Mouse (Mus musculus): ENCODE results near the gene Dusp15. TPM values are rescaled to one million over a fixed set of nuclear protein-coding genes. Genes with fewer than 3 reads are reported as not detected.

The Dusp15 gene
- total and polyA plus RNA-seq, 2 experiments, result not detected

DNA sequence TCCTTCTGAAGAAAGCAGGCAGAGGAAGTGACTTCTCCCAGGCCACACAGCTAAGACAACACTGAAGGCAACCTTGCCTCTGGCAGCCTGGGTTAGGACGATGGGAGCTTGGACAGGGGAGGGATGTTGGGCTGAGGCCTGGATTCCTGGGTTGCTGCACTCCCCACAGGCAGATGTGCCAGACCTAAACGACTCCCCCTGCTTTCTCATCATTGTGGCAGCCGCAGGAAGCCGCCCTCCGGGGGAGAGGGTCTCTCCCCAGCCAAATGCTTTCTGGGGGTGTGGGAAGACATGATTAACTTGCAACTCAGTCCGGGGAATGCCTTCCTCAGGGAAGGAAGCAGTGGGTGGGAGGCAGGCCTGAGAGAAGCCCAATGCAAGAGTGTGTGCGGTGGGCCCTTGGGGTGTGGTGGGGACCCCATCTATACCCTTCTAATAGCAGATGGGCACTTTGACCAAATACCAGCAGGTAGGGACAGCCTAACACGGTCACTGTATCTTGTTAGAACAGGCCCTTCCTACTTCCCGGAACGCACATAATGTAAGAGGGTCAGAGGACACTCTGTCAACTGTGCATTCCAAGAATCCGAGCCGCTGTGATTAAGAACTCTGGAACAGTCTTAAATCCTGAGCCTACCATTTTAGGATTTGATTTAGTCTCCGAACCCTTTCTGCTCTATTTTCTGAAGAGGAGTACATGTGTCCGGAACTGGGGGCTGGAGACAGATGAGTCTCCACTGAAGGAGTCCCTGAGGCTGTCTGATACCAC is 23.1 kb downstream of the Dusp15 start:
- Histone ChIP-seq H3K4me1 (ENCODE audit: control insufficient read depth, insufficient read depth, low read length) (peaks cover 3% of the 10 kb centered on the region; the same call in 1 of the 2 replicates), H3K27ac (replicated peaks; ENCODE audit: insufficient read depth, low read depth, low read length) (peak overlapping the region; percentile 45), H3K27me3 (ENCODE audit: control insufficient read depth, insufficient read depth, low read length) (no peaks in the 10 kb centered on the region), H3K79me2 (ENCODE audit: control insufficient read depth, insufficient read depth, low read length) (no peaks in the 10 kb centered on the region), H3K4me3 (ENCODE audit: insufficient read depth, low read depth, low read length) (no peak overlapping the region), H3K9ac (ENCODE audit: low read depth, low read length) (no peak overlapping the region), H3K36me3 (ENCODE audit: control insufficient read depth, insufficient read depth, low read length) (no peaks in the 10 kb centered on the region)
- TF ChIP-seq CTCF (IDR thresholded peaks at IDR 0.05; ENCODE audit: low read depth, low read length) (no peak), POLR2A (IDR thresholded peaks at IDR 0.05; ENCODE audit: extremely low read depth, insufficient read depth, low read length) (no peak)
- 62% methylated on average over 14 of the region's 14 CpGs for WGBS
- peak; percentile 7 for DNase-seq (ENCODE audit: extremely low read depth, low read depth, low spot score)

DNA sequence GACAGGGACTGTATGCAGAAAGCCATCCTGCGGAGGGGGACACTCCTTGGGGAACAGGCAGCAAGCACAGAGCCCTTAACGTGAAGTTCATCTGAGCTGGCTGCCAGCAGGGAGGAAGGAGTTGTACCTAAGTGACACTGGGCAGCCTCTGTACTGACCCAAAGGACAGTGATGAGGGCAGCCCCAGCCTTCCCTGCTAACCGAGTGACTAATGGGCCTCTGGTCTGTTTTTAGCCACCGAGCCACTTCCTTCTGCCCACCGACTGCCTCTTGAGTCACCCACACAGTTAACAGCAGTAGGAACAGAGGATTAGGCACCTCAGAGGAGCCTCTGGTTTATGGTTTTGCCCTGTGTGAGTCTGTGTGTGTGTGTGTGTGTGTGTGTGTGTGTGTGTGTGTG is 24.1 kb downstream of the Dusp15 start:
- Histone ChIP-seq H3K36me3 (ENCODE audit: control insufficient read depth, insufficient read depth, low read length) (no peaks in the 10 kb centered on the region), H3K79me2 (ENCODE audit: control insufficient read depth, insufficient read depth, low read length) (no peaks in the 10 kb centered on the region), H3K27me3 (ENCODE audit: control insufficient read depth, insufficient read depth, low read length) (no peaks in the 10 kb centered on the region), H3K27ac (replicated peaks; ENCODE audit: insufficient read depth, low read depth, low read length) (no peak overlapping the region), H3K4me3 (ENCODE audit: insufficient read depth, low read depth, low read length) (no peak overlapping the region), H3K9ac (ENCODE audit: low read depth, low read length) (no peak overlapping the region), H3K4me1 (ENCODE audit: control insufficient read depth, insufficient read depth, low read length) (peaks cover 3% of the 10 kb centered on the region; the same call in 1 of the 2 replicates)
- 58% methylated on average over 5 of the region's 5 CpGs for WGBS
- DNase-seq (ENCODE audit: extremely low read depth, low read depth, low spot score), result no peak
- TF ChIP-seq POLR2A (IDR thresholded peaks at IDR 0.05; ENCODE audit: extremely low read depth, insufficient read depth, low read length) (no peak), CTCF (IDR thresholded peaks at IDR 0.05; ENCODE audit: low read depth, low read length) (no peak)

DNA sequence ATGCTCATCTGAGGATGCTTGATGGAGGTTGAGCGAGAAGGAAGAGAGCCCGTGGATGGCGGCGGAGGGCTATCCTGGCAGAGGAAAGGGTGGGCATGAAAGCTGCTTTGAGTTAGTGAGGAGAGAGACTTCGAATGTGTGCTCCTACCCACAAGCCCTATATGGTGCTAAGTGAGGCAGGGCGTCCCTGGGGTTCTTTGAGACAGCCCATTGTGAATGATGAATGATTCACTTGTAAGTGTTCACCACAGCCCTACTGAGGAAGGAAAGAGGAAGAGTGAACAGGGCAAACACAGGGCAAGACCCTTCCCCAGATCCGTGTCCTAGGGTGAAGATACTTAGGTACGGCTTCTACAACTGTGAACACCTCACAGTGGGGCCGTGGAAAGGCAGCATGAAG is 24.6 kb downstream of the Dusp15 start:
- no peak for DNase-seq (ENCODE audit: extremely low read depth, low read depth, low spot score)
- H3K79me2 ChIP-seq (ENCODE audit: control insufficient read depth, insufficient read depth, low read length), result no peaks in the 10 kb centered on the region
- 71% methylated on average over 9 of the region's 9 CpGs for WGBS
- no peaks in the 10 kb centered on the region for H3K27me3 ChIP-seq (ENCODE audit: control insufficient read depth, insufficient read depth, low read length)
- peaks cover 3% of the 10 kb centered on the region; the same call in 1 of the 2 replicates for H3K4me1 ChIP-seq (ENCODE audit: control insufficient read depth, insufficient read depth, low read length)
- TF ChIP-seq CTCF (IDR thresholded peaks at IDR 0.05; ENCODE audit: low read depth, low read length), result no peak
- TF ChIP-seq POLR2A (IDR thresholded peaks at IDR 0.05; ENCODE audit: extremely low read depth, insufficient read depth, low read length), result no peak
- no peak overlapping the region for H3K4me3 ChIP-seq (ENCODE audit: insufficient read depth, low read depth, low read length)
- H3K9ac ChIP-seq (ENCODE audit: low read depth, low read length), result no peak overlapping the region
- no peaks in the 10 kb centered on the region for H3K36me3 ChIP-seq (ENCODE audit: control insufficient read depth, insufficient read depth, low read length)
- no peak overlapping the region for H3K27ac ChIP-seq (replicated peaks; ENCODE audit: insufficient read depth, low read depth, low read length)

DNA sequence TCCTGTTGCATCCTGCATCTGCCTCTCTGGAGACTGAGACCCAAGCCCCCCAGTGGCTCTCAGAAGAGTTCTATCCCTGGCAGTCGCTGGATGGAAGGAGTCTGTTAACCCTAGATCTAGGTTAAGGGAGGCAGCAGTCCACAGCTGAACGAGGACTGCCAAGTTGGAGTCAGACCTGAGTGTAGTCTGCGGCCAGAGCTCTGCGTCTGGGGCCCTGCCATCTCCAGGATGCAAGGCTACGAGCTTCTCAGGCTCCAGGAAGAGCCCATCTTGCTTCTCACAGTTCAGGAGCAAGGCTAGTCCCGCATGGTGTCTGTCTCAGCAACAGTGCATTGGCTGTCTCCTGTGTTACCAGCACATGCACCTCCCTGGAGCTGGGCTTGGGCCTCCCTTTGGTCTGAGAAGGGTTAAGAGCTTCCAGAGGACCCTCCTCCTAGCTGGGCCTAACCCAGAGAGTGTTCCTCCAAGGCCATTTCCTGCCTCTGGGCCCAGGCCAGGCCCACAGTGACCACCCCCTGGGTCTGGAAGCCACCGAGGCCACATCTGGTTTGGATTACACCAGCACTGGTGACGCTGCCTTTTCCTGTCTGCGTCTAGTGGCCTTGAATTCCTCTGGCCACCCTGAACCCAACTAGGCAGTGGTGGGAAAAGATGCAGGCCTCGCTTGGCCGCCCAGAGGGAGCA is 26.2 kb downstream of the Dusp15 start:
- Histone ChIP-seq H3K27ac (replicated peaks; ENCODE audit: insufficient read depth, low read depth, low read length) (peak overlapping the region; percentile 42; the same call in 1 of the 2 replicates), H3K36me3 (ENCODE audit: control insufficient read depth, insufficient read depth, low read length) (no peaks in the 10 kb centered on the region), H3K79me2 (ENCODE audit: control insufficient read depth, insufficient read depth, low read length) (no peaks in the 10 kb centered on the region), H3K9ac (ENCODE audit: low read depth, low read length) (no peak overlapping the region), H3K27me3 (ENCODE audit: control insufficient read depth, insufficient read depth, low read length) (no peaks in the 10 kb centered on the region), H3K4me3 (ENCODE audit: insufficient read depth, low read depth, low read length) (no peak overlapping the region), H3K4me1 (ENCODE audit: control insufficient read depth, insufficient read depth, low read length) (peaks cover 3% of the 10 kb centered on the region; the same call in 1 of the 2 replicates)
- TF ChIP-seq POLR2A (IDR thresholded peaks at IDR 0.05; ENCODE audit: extremely low read depth, insufficient read depth, low read length) (no peak), CTCF (IDR thresholded peaks at IDR 0.05; ENCODE audit: low read depth, low read length) (no peak)
- DNase-seq (ENCODE audit: extremely low read depth, low read depth, low spot score), result peak; percentile 27
- WGBS, result 61% methylated on average over 11 of the region's 11 CpGs

DNA sequence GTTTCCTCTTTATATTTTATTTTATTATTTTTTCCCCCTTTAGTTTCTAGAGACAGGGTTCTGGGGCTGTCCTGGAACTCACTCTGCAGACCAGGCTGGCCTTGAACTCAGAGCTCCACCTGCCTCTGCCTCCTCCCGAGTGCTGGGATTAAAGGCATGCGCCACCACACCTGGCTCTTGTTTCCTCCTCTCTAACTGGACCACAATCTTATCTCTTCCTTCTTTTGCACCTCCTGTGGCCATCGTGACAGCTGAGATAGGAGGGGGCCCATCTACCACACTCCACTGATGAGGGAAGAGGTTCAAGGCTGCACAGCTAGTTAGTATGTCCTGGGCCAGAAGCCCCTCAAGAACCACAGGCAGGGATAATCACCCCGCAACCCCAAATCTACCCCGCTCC is 27.0 kb downstream of the Dusp15 start:
- no peak overlapping the region for H3K9ac ChIP-seq (ENCODE audit: low read depth, low read length)
- no peak for TF ChIP-seq POLR2A (IDR thresholded peaks at IDR 0.05; ENCODE audit: extremely low read depth, insufficient read depth, low read length)
- no peak for TF ChIP-seq CTCF (IDR thresholded peaks at IDR 0.05; ENCODE audit: low read depth, low read length)
- H3K4me3 ChIP-seq (ENCODE audit: insufficient read depth, low read depth, low read length), result no peak overlapping the region
- no peak for DNase-seq (ENCODE audit: extremely low read depth, low read depth, low spot score)
- H3K79me2 ChIP-seq (ENCODE audit: control insufficient read depth, insufficient read depth, low read length), result no peaks in the 10 kb centered on the region
- H3K27me3 ChIP-seq (ENCODE audit: control insufficient read depth, insufficient read depth, low read length), result no peaks in the 10 kb centered on the region
- no peak overlapping the region for H3K27ac ChIP-seq (replicated peaks; ENCODE audit: insufficient read depth, low read depth, low read length)
- H3K4me1 ChIP-seq (ENCODE audit: control insufficient read depth, insufficient read depth, low read length), result peaks cover 3% of the 10 kb centered on the region; the same call in 1 of the 2 replicates
- no peaks in the 10 kb centered on the region for H3K36me3 ChIP-seq (ENCODE audit: control insufficient read depth, insufficient read depth, low read length)
- WGBS, result 74% methylated on average over 5 of the region's 5 CpGs
